Mouse (Mus musculus) myocyte (in vitro differentiated cells): Measurements from ENCODE around the gene Slit3.

Source experiments
- CEBPB ChIP-seq: IDR thresholded peaks from 2 replicates; pipeline ENCODE4 v1.6.1; 2011; ENCODE audit warnings: mild to moderate bottlenecking, moderate library complexity; ENCODE audit not compliant: poor library complexity, insufficient read depth, severe bottlenecking
- E2F4 ChIP-seq: IDR thresholded peaks from one replicate; pipeline ENCODE4 v1.6.1; 2011; ENCODE audit warnings: mild to moderate bottlenecking, control low read depth, moderate library complexity; ENCODE audit not compliant: insufficient read depth
- MAX ChIP-seq: IDR thresholded peaks from one replicate; pipeline ENCODE4 v1.6.1; 2011; ENCODE audit warnings: low read depth, mild to moderate bottlenecking, control low read depth
- MYOD1 ChIP-seq, 3 experiments: IDR thresholded peaks; one replicate each; pipeline ENCODE4 v1.6.1; 2011; ENCODE audit warnings: control low read depth in 2 of 3, low read depth in 2 of 3, mild to moderate bottlenecking in 2 of 3, moderate library complexity in 1 of 3; ENCODE audit not compliant: insufficient read length in 2 of 3, control insufficient read depth in 1 of 3
- MYOG ChIP-seq, 3 experiments: IDR thresholded peaks; one replicate each; pipeline ENCODE4 v1.6.1; 2011; ENCODE audit warnings: control low read depth in 2 of 3, low read depth in 2 of 3, mild to moderate bottlenecking in 2 of 3; ENCODE audit not compliant: insufficient read length in 2 of 3, control insufficient read depth in 1 of 3, insufficient read depth in 1 of 3
- POLR2A ChIP-seq: IDR thresholded peaks from one replicate; pipeline ENCODE4 v1.6.1; 2011; ENCODE audit warnings: low read depth, mild to moderate bottlenecking, control low read depth, moderate library complexity; ENCODE audit not compliant: insufficient read length
- POLR2AphosphoS2 ChIP-seq: IDR thresholded peaks from one replicate; pipeline ENCODE4 v1.6.1; 2011; ENCODE audit warnings: low read depth, control low read depth; ENCODE audit not compliant: insufficient read length
- REST ChIP-seq: IDR thresholded peaks from one replicate; pipeline ENCODE4 v1.6.1; 2011; ENCODE audit warnings: mild to moderate bottlenecking, control low read depth, moderate library complexity; ENCODE audit not compliant: insufficient read depth, insufficient read length
- SRF ChIP-seq: IDR thresholded peaks from one replicate; pipeline ENCODE4 v1.6.1; 2011; ENCODE audit warnings: low read depth; ENCODE audit not compliant: control insufficient read depth, insufficient read length
- TCF12 ChIP-seq: IDR thresholded peaks from one replicate; pipeline ENCODE4 v1.6.1; 2011; ENCODE audit warnings: mild to moderate bottlenecking, control low read depth; ENCODE audit not compliant: poor library complexity, insufficient read depth, severe bottlenecking
- TCF3 ChIP-seq: IDR thresholded peaks from one replicate; pipeline ENCODE4 v1.6.1; 2011; ENCODE audit warnings: low read depth, control low read depth; ENCODE audit not compliant: insufficient read length
- USF1 ChIP-seq: IDR thresholded peaks from one replicate; pipeline ENCODE4 v1.6.1; 2011; ENCODE audit warnings: low read depth, mild to moderate bottlenecking, control low read depth, moderate library complexity

DNA sequence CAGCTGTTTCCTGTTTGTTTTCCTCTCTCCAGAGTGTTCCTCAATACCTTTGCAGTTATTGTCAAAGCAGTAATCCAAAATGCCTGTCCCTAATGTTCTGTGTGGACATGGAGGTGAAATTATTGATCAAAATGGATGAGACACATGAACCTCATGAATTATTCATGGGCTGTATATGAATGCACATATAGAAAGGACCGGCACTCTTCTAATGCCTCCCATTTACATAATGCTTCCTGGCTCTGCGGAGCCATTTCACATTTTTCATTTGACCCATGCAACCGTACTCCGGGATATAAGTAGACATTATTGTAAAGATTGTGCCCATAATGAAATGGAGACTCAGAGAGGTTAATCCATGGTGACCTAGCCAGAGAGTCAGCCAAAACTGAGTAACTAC is 333.8 kb downstream of the Slit3 start:
- TF ChIP-seq POLR2A (no peak), MAX (no peak), USF1 (no peak), TCF12 (no peak), E2F4 (no peak), POLR2AphosphoS2 (no peak), MYOG (IDR thresholded peaks at IDR 0.05; ENCODE audit: control insufficient read depth in 1 of 3, insufficient read depth in 1 of 3, insufficient read length in 2 of 3, low read depth in 2 of 3) (no peak), TCF3 (no peak), SRF (no peak), REST (no peak), CEBPB (no peak), MYOD1 (IDR thresholded peaks at IDR 0.05; ENCODE audit: control insufficient read depth in 1 of 3, insufficient read length in 2 of 3, low read depth in 2 of 3) (no peak)
